Mouse (Mus musculus): Measurements from ENCODE around the gene R3hdm2. TPM values are rescaled to one million over a fixed set of nuclear protein-coding genes. Genes with fewer than 3 reads are reported as not detected.

The R3hdm2 gene
- polyA plus RNA-seq, 1 experiment from 2014 or later = 36.3 TPM

GRCm38 (mm10) chr10:127412101-127412500, 32.0 kb downstream of the R3hdm2 start:
- no peak for ATAC-seq (ENCODE audit: insufficient number of reproducible peaks, insufficient read depth, low FRiP score, low read depth)
- Histone ChIP-seq H3K27ac (replicated peaks in 1 of 2; ENCODE audit: control insufficient read depth in 1 of 2, insufficient read depth in 1 of 2, low read depth in 2 of 2, low read length in 2 of 2) (peak overlapping the region; percentile 1 to 57; a peak in 2 of 4 replicates), H3K9me3 (ENCODE audit: control insufficient read depth, low read length) (no peaks in the 10 kb centered on the region), H3K9ac (ENCODE audit: low read length) (peak overlapping the region; percentile 54), H3K36me3 (ENCODE audit: control insufficient read depth, insufficient read depth, low read length) (peaks cover 10% of the 10 kb centered on the region; the same call in 1 of the 2 replicates), H3K4me3 (ENCODE audit: control insufficient read depth in 1 of 2, insufficient read depth in 1 of 2, low read depth in 1 of 2, low read length in 2 of 2) (no peak overlapping the region), H3K4me1 (ENCODE audit: control insufficient read depth in 2 of 2, insufficient read depth in 2 of 2, low read length in 2 of 2) (peaks cover 9 to 27% of the 10 kb centered on the region in 2 experiments), H3K27me3 (ENCODE audit: control insufficient read depth, insufficient read depth, low read length) (no peaks in the 10 kb centered on the region), H3K4me2 (ENCODE audit: low read length) (no peak overlapping the region)
- 40% methylated on average over 5 of the region's 5 CpGs for WGBS

- Histone ChIP-seq H3K9me3 (ENCODE audit: control insufficient read depth, low read length) (no peaks in the 10 kb centered on the region), H3K4me3 (ENCODE audit: control insufficient read depth in 1 of 2, insufficient read depth in 1 of 2, low read depth in 1 of 2, low read length in 2 of 2) (no peak overlapping the region), H3K36me3 (ENCODE audit: control insufficient read depth, insufficient read depth, low read length) (peaks cover 7% of the 10 kb centered on the region; the same call in 1 of the 2 replicates), H3K27ac (replicated peaks in 1 of 2; ENCODE audit: control insufficient read depth in 1 of 2, insufficient read depth in 1 of 2, low read depth in 2 of 2, low read length in 2 of 2) (no peak overlapping the region), H3K4me2 (ENCODE audit: low read length) (no peak overlapping the region), H3K27me3 (ENCODE audit: control insufficient read depth, insufficient read depth, low read length) (no peaks in the 10 kb centered on the region), H3K9ac (ENCODE audit: low read length) (no peak overlapping the region), H3K4me1 (ENCODE audit: control insufficient read depth in 2 of 2, insufficient read depth in 2 of 2, low read length in 2 of 2) (peaks cover 9 to 27% of the 10 kb centered on the region in 2 experiments)
- WGBS = 46% methylated on average over 2 of the region's 2 CpGs
- ATAC-seq (ENCODE audit: insufficient number of reproducible peaks, insufficient read depth, low FRiP score, low read depth) = no peak
These were observed 32.6 kb downstream of the R3hdm2 start for GRCm38 (mm10) chr10:127412776-127413175.

DNA sequence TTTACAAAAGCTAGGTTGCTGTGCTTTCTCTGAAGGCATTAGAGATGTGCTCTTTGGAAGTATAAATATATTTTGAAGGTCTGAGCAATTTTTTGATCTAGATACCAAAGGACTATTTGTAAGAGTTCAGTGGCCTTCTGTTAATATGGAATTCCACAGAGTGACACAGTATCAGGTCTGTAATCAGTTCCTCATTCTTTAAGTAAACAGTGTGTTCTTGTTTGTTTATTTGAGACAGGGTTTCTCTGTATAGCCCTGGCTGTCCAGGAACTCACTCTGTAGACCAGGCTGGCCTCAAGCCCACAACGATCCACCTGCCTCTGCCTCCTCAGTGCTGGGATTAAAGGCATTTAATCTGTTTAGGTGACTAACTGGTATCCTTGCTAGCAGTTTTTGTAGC, 33.5 kb downstream of the R3hdm2 start:
- H3K4me1 ChIP-seq (ENCODE audit: control insufficient read depth in 2 of 2, insufficient read depth in 2 of 2, low read length in 2 of 2) = peaks cover 9 to 27% of the 10 kb centered on the region in 2 experiments
- 72% methylated on average over 1 of the region's 1 CpGs for WGBS
- no peak overlapping the region for H3K4me2 ChIP-seq (ENCODE audit: low read length)
- peaks cover 5% of the 10 kb centered on the region; the same call in 1 of the 2 replicates for H3K36me3 ChIP-seq (ENCODE audit: control insufficient read depth, insufficient read depth, low read length)
- no peaks in the 10 kb centered on the region for H3K9me3 ChIP-seq (ENCODE audit: control insufficient read depth, low read length)
- H3K9ac ChIP-seq (ENCODE audit: low read length) = no peak overlapping the region
- H3K4me3 ChIP-seq (ENCODE audit: control insufficient read depth in 1 of 2, insufficient read depth in 1 of 2, low read depth in 1 of 2, low read length in 2 of 2) = no peak overlapping the region
- no peak overlapping the region for H3K27ac ChIP-seq (replicated peaks in 1 of 2; ENCODE audit: control insufficient read depth in 1 of 2, insufficient read depth in 1 of 2, low read depth in 2 of 2, low read length in 2 of 2)
- ATAC-seq (ENCODE audit: insufficient number of reproducible peaks, insufficient read depth, low FRiP score, low read depth) = no peak
- H3K27me3 ChIP-seq (ENCODE audit: control insufficient read depth, insufficient read depth, low read length) = no peaks in the 10 kb centered on the region

GRCm38 (mm10) chr10:127414141-127414540, 34.0 kb downstream of the R3hdm2 start:
- H3K36me3 ChIP-seq (ENCODE audit: control insufficient read depth, insufficient read depth, low read length) = peaks cover 5% of the 10 kb centered on the region; the same call in 1 of the 2 replicates
- H3K9ac ChIP-seq (ENCODE audit: low read length) = no peak overlapping the region
- 85% methylated on average over 3 of the region's 3 CpGs for WGBS
- no peak overlapping the region for H3K4me3 ChIP-seq (ENCODE audit: control insufficient read depth in 1 of 2, insufficient read depth in 1 of 2, low read depth in 1 of 2, low read length in 2 of 2)
- ATAC-seq (ENCODE audit: insufficient number of reproducible peaks, insufficient read depth, low FRiP score, low read depth) = no peak
- peaks cover 9 to 29% of the 10 kb centered on the region in 2 experiments for H3K4me1 ChIP-seq (ENCODE audit: control insufficient read depth in 2 of 2, insufficient read depth in 2 of 2, low read length in 2 of 2)
- H3K9me3 ChIP-seq (ENCODE audit: control insufficient read depth, low read length) = no peaks in the 10 kb centered on the region
- H3K4me2 ChIP-seq (ENCODE audit: low read length) = no peak overlapping the region
- H3K27me3 ChIP-seq (ENCODE audit: control insufficient read depth, insufficient read depth, low read length) = no peaks in the 10 kb centered on the region
- H3K27ac ChIP-seq (replicated peaks in 1 of 2; ENCODE audit: control insufficient read depth in 1 of 2, insufficient read depth in 1 of 2, low read depth in 2 of 2, low read length in 2 of 2) = no peak overlapping the region

DNA sequence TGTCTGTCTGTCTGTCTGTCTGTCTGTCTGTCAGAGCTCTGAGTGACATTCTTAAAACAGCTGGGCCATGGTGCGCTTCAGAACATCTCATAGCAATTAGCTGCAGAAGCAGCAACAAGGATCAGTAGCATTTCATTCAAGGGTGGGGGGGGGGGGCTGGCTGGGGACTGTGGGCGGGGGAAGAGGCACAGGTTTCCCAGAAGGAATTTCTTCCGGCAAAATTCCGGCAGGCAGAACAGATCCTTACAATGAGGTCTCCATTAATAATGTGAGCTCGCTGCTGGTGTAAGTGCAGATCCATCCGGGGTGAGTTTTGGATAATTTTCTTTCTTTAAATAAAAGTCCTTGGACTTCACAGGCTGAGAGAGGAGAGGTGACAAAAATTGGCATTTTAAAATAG, 40.0 kb downstream of the R3hdm2 start:
- WGBS = 16% methylated on average over 6 of the region's 6 CpGs
- no peak for ATAC-seq (ENCODE audit: insufficient number of reproducible peaks, insufficient read depth, low FRiP score, low read depth)
- no peak overlapping the region for H3K9ac ChIP-seq (ENCODE audit: low read length)
- H3K4me3 ChIP-seq (ENCODE audit: control insufficient read depth in 1 of 2, insufficient read depth in 1 of 2, low read depth in 1 of 2, low read length in 2 of 2) = no peak overlapping the region
- H3K36me3 ChIP-seq (ENCODE audit: control insufficient read depth, insufficient read depth, low read length) = peaks cover 3% of the 10 kb centered on the region; the same call in 1 of the 2 replicates
- no peaks in the 10 kb centered on the region for H3K9me3 ChIP-seq (ENCODE audit: control insufficient read depth, low read length)
- no peaks in the 10 kb centered on the region for H3K27me3 ChIP-seq (ENCODE audit: control insufficient read depth, insufficient read depth, low read length)
- peaks cover 9 to 37% of the 10 kb centered on the region in 2 experiments for H3K4me1 ChIP-seq (ENCODE audit: control insufficient read depth in 2 of 2, insufficient read depth in 2 of 2, low read length in 2 of 2)
- 0 out of 4 replicates have a peak overlapping the region, but pooled peaks of 1 of the 2 experiments have one; percentile 28 for H3K27ac ChIP-seq (replicated peaks in 1 of 2; ENCODE audit: control insufficient read depth in 1 of 2, insufficient read depth in 1 of 2, low read depth in 2 of 2, low read length in 2 of 2)
- no peak overlapping the region for H3K4me2 ChIP-seq (ENCODE audit: low read length)

GRCm38 (mm10) chr10:127420676-127421353, 40.7 kb downstream of the R3hdm2 start:
- Histone ChIP-seq H3K27me3 (ENCODE audit: control insufficient read depth, insufficient read depth, low read length) (no peaks in the 10 kb centered on the region), H3K4me2 (ENCODE audit: low read length) (peak overlapping the region; percentile 30; the same call in 1 of the 2 replicates), H3K27ac (replicated peaks in 1 of 2; ENCODE audit: control insufficient read depth in 1 of 2, insufficient read depth in 1 of 2, low read depth in 2 of 2, low read length in 2 of 2) (peak overlapping the region in 1 of 2 experiments; percentile 19; a peak in 1 of 4 replicates), H3K36me3 (ENCODE audit: control insufficient read depth, insufficient read depth, low read length) (0 out of 2 replicates have a peak, but pooled peaks cover 3% of the 10 kb centered on the region), H3K4me1 (ENCODE audit: control insufficient read depth in 2 of 2, insufficient read depth in 2 of 2, low read length in 2 of 2) (peaks cover 11 to 43% of the 10 kb centered on the region in 2 experiments), H3K9ac (ENCODE audit: low read length) (no peak overlapping the region), H3K4me3 (ENCODE audit: control insufficient read depth in 1 of 2, insufficient read depth in 1 of 2, low read depth in 1 of 2, low read length in 2 of 2) (no peak overlapping the region), H3K9me3 (ENCODE audit: control insufficient read depth, low read length) (no peaks in the 10 kb centered on the region)
- 17% methylated on average over 9 of the region's 9 CpGs for WGBS
- ATAC-seq (ENCODE audit: insufficient number of reproducible peaks, insufficient read depth, low FRiP score, low read depth) = no peak

- H3K4me3 ChIP-seq (ENCODE audit: control insufficient read depth in 1 of 2, insufficient read depth in 1 of 2, low read depth in 1 of 2, low read length in 2 of 2) = no peak overlapping the region
- no peaks in the 10 kb centered on the region for H3K9me3 ChIP-seq (ENCODE audit: control insufficient read depth, low read length)
- peaks cover 20 to 52% of the 10 kb centered on the region in 2 experiments for H3K4me1 ChIP-seq (ENCODE audit: control insufficient read depth in 2 of 2, insufficient read depth in 2 of 2, low read length in 2 of 2)
- no peak overlapping the region for H3K27ac ChIP-seq (replicated peaks in 1 of 2; ENCODE audit: control insufficient read depth in 1 of 2, insufficient read depth in 1 of 2, low read depth in 2 of 2, low read length in 2 of 2)
- 0 out of 2 replicates have a peak, but pooled peaks cover 3% of the 10 kb centered on the region for H3K36me3 ChIP-seq (ENCODE audit: control insufficient read depth, insufficient read depth, low read length)
- WGBS = 16% methylated on average over 6 of the region's 6 CpGs
- H3K9ac ChIP-seq (ENCODE audit: low read length) = no peak overlapping the region
- no peaks in the 10 kb centered on the region for H3K27me3 ChIP-seq (ENCODE audit: control insufficient read depth, insufficient read depth, low read length)
- H3K4me2 ChIP-seq (ENCODE audit: low read length) = peak overlapping the region; percentile 17; the same call in 1 of the 2 replicates
- no peak for ATAC-seq (ENCODE audit: insufficient number of reproducible peaks, insufficient read depth, low FRiP score, low read depth)
These were observed 41.9 kb downstream of the R3hdm2 start for GRCm38 (mm10) chr10:127422047-127422446.

Measured in heart, embryonic 14.5 days (tissue).